Mouse (Mus musculus): ENCODE measurements around the gene Gm7247. TPM values are rescaled to one million over a fixed set of nuclear protein-coding genes. Genes with fewer than 3 reads are reported as not detected.
"Not testable (repeated sequence)": the region's sequence is repeated elsewhere in the genome, so short reads cannot be mapped to it uniquely, and the experiment has no call there.

Gene Gm7247
- polyA plus RNA-seq, 1 experiment from 2014 or later = not detected

GRCm38 (mm10) chr14:51592039-51592438 is 230.5 kb downstream of the Gm7247 start, which contains the start of gene Gm17174:
TSS of gene Gm17174 (minus strand) at chr14:51592139.
- 100% methylated on average over 1 of the region's 4 CpGs for WGBS (ENCODE audit: missing documents)

GRCm38 (mm10) chr14:51611210-51611609 is 249.7 kb downstream of the Gm7247 start, which contains the start of gene Gm17078:
TSS of gene Gm17078 (minus strand) at chr14:51611310.
- Histone ChIP-seq H3K79me2 (ENCODE audit: inconsistent target) (no peaks in the 10 kb centered on the region), H3K36me3 (ENCODE audit: inconsistent target) (no peaks in the 10 kb centered on the region), H3K4me3 (ENCODE audit: inconsistent target) (no peak within 1 kb of the TSS), H3K27ac (no peak within 1 kb of the TSS)
- WGBS (ENCODE audit: missing documents) = 93% methylated on average over 1 of the region's 1 CpGs

More at GRCm38 (mm10) chr14:51592039-51592438, 230.5 kb downstream of the Gm7247 start, which contains the start of gene Gm17174:
- not testable (repeated sequence) for H3K36me3 ChIP-seq (ENCODE audit: inconsistent target); H3K27ac ChIP-seq; H3K79me2 ChIP-seq (ENCODE audit: inconsistent target); H3K4me3 ChIP-seq (ENCODE audit: inconsistent target)

Other genes starting within 250 kb of the Gm7247 start
- not detected in 3 replicates for gene Eddm3b, start 247.3 kb upstream of the Gm7247 start, polyA plus RNA-seq (2018)
- gene Rnase6, start 237.8 kb upstream of the Gm7247 start, polyA plus RNA-seq (2018) = 3.8 to 24.3 TPM (median 17.6 TPM) in 3 replicates
- gene Rnase1, start 215.0 kb upstream of the Gm7247 start, polyA plus RNA-seq (2018) = not detected in 3 replicates
- gene Rnase2b, start 199.5 kb upstream of the Gm7247 start, polyA plus RNA-seq (2018) = not detected in 3 replicates
- gene Ang2, start 162.6 kb upstream of the Gm7247 start, polyA plus RNA-seq (2018) = not detected in 3 replicates
- not detected in 3 replicates for gene Ear14, start 158.4 kb upstream of the Gm7247 start, polyA plus RNA-seq (2018)
- gene Rnase2a, start 105.6 kb upstream of the Gm7247 start, polyA plus RNA-seq (2018) = not detected in 3 replicates
- gene Vmn2r88, start 49.1 kb downstream of the Gm7247 start, polyA plus RNA-seq (2018) = not detected in 3 replicates
- not detected in 3 replicates for gene Vmn2r89, start 90.1 kb downstream of the Gm7247 start, polyA plus RNA-seq (2018)
- gene Gm5622, start 191.0 kb downstream of the Gm7247 start, polyA plus RNA-seq (2018) = not detected in 3 replicates
- gene Gm17175, start 212.3 kb downstream of the Gm7247 start, polyA plus RNA-seq (2018) = not detected in 3 replicates
- gene Gm17174, start 230.4 kb downstream of the Gm7247 start, polyA plus RNA-seq (2018) = not detected in 3 replicates
- not detected in 3 replicates for gene Gm17078, start 249.6 kb downstream of the Gm7247 start, polyA plus RNA-seq (2018)